Mouse (Mus musculus) c-Kit-positive CD71-positive TER-119-negative erythroid progenitor cells, embryonic 14.5 days (primary cell): Measurements from ENCODE around the gene Gm10972.
"Not testable (repeated sequence)": the region's sequence is repeated elsewhere in the genome, so short reads cannot be mapped to it uniquely, and the experiment has no call there.

Experiments used
- DNase-seq: peaks from one replicate; pipeline ENCODE4 v3.0.0-alpha.2; 2013; ENCODE audit warnings: low read depth

Gm10972 gene

DNA sequence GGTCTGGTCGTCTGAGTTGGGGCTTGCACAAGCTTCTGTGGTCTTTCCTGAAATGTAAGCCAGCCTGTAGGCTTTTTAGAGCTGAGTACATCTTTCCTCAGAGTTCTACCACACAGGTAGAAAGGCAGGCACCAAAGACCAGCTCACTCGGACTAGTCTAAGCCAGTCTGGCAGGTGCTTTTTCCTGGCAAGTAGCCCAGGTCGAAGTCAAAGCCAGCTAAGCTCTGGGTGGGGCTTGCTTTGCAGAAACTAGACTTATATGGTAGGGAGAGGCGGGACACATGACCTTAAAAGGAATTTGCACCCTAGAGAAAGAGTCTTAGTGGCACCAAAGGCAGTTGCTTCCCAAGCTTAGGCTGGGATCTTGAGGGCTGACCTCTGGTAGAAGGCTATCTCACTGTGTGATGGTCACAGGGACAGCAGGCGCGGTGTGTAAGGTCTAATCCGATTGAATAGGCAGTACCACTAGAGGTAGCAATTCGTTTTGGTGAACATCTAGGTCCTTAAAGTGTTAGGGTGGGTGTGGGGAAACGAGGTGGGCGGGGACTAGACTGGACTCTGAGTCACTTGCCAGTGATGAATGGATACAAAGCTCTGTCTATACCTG, 16.3 kb downstream of the Gm10972 start:
- peak; percentile 53 for DNase-seq

DNA sequence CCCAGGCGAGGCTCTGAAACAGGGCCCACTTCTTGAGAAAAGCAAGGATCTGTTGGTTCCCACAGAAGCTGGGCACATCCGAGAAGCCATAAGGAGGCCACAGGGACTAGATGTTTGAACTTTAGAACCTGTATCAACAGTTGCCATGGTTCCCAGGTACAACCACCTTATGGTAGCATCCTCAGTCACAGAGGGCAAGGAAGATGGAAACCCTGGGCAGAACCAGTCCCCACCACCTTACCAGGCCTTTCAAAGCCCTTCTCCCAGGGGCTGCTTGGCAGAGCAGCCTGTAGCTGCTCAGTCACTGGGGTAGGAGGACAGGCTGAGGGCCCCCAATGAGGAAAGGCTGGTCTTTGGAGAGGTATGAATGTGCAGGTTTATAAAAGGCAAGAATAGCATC, 17.9 kb downstream of the Gm10972 start:
- DNase-seq = not testable (repeated sequence)

DNA sequence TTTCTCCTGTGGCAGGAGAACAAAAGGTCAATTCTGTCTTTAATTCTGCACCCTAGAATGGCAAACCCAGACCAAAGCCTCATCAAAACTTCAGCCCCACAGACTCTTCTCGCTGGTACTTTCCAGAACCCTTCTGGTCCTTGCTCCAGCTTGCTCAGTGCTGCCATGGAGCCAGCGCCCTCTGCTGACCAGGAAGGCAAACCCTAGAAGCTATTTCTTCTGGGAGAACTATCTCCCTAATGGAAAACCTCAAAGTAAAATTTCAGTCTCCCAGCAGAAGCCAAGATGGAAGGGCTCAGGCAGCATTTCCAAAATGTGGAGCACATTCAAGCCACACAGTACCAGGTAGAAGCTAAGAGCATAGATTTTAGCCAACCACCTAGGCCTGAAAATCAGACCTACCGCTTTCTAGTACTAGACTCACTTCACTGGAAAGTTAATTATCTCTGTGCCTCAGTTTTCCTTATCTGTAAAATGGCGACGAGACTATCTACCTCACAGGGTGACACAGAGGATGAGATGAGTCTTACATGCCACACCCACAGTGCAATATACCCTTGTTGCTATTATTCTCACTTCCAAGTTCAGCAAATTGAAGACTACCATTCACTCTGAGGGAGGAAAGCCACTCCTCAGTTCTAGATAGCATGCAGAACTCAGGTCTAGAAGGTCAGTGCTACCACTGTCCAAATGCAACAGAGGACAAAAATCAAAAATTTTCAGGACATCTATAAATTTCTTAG, 22.3 kb downstream of the Gm10972 start:
- DNase-seq = peak; percentile 33

DNA sequence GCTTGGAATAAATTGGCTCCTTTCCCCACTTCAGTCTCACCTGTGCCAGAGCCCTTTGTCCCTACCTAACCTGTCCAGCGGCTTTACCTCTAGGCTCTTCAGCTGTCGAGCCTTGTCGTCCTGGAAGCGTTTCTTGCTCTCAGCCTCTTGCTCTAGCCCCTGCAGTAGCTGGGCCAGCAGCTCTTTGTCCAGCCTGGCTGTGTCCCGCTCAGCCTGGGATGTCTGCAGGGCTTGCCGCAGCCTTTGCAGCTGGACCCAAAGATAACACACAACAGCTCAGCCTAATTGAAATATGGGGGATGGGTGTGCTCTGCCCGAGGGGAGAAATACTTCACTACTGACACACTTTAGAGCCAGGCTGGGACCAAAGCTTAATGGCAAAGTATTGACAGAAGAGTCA, 23.0 kb downstream of the Gm10972 start:
- not testable (repeated sequence) for DNase-seq

DNA sequence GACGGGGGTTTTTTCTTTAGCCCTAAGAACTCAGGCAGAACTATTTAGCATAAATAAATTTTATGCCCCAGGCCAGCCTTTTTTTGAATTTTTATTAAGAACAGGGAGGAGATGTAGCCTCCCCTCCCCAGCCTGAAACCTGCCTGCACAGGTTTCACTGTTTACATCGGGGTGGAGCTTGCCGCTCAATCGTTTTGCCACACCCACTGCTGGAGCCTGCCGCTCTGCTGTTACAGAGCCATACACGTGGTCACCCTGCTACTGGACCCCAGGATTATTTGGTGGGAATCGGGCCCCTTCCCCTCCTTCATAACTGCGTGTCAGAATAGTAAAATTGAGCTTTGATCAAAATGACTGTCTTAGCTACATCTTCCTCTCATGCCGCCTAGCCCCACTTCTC, 32.2 kb downstream of the Gm10972 start:
- DNase-seq = not testable (repeated sequence)

DNA sequence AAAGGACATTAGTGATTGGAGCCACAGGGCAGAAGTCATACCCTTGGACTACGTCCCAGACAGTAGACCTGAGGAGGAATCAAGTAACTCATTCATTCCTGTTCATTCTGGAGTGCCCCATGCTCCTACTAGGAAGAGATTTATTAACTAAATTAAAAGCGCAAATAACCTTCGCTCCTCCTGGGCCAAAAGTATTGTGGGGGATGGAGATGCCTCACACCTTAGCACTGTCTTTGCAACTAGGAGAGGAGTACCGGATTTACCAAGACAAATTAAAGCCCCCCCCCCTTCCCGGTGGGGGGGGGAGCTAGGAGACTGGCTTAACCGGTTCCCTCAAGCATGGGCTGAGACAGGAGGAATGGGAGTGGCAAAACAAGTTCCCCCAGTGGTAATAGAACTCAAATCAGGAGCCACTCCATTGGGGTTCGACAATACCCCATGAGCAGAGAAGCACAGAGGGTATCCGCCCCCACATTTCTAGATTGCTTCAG, 36.5 kb downstream of the Gm10972 start:
- DNase-seq = no peak

DNA sequence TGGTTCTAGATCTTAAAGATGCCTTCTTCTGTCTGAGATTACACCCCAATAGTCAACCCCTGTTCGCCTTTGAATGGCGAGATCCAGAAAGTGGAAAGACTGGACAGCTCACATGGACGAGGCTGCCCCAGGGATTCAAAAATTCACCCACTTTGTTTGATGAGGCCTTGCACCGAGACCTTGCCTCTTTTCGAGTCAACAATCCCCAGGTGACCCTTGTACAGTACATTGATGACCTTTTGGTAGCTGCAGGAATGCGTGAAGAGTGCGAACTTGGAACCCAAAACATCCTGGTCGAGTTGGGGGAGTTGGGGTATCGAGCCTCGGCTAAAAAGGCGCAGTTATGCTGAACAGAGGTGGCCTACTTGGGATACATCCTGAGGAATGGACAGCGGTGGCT, 37.1 kb downstream of the Gm10972 start:
- DNase-seq = not testable (repeated sequence)

DNA sequence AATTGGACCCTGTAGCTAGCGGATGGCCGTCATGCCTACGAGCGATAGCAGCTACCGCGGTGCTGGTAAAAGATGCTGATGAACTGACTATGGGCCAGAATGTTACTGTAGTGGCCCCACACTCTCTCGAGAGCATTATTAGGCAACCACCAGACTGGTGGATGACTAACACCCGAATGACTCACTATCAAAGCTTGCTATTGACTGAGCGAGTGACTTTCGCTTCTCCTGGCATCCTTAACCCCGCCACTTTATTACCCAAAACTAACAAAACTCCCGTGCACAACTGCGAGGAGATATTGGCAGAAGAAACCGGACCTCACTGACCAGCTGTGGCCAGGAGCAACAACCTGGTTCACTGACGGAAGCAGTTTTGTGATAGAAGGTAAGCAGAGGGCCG, 37.9 kb downstream of the Gm10972 start:
- DNase-seq = no peak

DNA sequence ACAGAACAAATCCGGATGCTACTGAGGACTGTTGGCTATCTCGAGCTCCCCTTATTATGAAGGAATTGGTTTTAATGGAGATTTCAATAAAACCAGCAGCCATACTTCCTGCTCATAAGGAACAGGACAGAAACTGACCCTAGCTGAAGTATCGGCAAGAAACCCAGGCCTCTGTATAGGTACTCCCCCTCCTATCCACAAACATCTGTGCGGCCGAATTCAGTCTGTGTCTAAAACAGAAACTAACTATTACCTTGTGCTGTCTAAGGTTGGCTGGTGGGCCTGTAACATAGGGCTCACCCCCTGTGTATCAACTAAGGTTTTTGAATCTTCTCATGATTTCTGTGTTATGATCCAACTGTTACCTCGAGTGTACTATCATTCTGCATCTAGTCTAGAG, 40.7 kb downstream of the Gm10972 start:
- no peak for DNase-seq

DNA sequence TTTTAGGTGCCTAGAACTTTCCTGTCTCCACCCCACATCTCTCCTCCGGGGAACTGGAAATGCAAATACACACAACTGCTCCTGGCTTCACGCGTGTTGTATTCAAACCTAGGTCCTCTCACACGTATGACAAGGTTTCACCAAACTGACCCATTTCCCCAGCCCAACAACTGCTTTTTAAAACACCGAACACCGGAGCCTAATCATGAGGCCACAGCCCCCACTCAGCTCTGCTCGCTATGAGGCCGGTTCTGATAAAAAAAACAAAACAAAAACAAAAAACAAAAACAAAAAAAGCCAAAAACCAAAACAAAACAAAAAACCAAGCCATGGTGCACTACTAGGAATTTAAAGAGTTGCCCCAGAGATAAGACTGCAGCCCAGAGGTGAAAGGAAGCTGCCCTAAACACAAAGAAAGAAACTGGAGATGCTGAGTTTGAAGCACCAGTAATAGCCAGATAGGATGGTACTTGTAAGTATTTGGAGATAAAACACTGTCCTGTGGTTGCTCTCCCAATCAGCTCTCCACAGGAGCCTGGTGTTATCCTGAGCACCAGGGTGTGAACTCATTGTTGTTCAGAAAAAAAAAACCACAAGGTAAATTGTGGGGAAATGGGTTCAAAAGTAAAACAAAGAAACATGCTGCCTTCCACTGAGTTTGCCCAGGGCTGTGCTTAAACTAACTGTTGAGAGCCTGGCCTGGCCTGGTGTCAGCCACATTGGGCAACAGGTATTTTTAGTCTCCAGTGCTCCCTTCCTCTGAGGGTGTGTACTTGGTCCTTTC, 43.3 kb downstream of the Gm10972 start:
- peak; percentile 22 for DNase-seq

DNA sequence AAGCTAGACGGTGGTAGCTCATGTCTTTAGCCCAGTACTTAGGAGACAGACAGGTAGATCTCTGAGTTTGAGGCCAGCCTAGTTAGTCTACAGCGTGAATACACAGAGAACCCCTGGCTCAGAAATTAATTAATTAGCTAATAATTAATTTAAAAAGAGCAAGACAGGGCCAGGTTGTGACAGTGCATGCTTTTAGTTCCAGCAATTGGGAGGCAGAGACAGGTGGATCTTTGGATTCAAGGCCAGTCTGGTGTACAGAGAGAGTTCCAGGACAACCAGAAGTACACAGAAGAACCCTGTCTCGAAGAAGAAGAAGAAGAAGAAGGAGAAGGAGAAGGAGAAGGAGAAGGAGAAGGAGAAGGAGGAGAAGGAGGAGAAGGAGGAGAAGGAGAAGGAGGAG, 45.8 kb downstream of the Gm10972 start:
- DNase-seq = not testable (repeated sequence)

DNA sequence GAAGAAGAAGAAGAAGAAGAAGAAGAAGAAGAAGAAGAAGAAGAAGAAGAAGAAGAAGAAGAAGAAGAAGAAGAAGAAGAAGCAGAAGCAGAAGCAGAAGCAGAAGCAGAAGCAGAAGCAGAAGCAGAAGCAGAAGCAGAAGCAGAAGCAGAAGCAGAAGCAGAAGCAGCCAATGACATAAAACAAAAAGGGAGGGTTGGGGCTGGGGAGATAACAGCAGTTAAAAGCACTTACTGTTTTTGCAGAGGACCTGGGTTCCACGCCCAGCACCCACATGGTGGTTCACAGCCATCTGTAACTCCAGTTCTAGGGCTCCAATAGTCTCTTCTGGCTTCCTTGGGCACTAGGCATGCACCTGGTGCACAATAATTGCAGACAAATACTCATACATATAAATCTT, 46.3 kb downstream of the Gm10972 start:
- DNase-seq = not testable (repeated sequence)

DNA sequence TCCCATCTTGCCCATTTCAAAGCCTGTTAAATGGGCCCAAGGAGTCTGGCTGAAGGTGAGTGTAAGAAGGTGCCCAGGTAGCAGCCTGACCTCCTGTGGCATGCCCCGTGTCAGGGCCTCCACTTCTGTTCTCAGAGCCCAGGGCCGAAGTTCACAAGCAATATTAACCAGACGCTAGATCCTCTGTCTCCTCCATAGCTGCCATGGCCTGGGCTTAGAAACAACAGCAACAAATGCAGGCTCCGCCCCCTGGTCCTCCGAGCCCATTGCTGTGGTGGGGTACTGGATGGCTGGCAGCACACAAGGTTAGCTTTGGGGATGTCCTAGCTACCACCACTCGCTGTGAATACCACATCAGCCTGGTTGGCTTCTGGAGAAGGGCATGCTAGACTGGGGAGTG, 47.2 kb downstream of the Gm10972 start:
- not testable (repeated sequence) for DNase-seq

DNA sequence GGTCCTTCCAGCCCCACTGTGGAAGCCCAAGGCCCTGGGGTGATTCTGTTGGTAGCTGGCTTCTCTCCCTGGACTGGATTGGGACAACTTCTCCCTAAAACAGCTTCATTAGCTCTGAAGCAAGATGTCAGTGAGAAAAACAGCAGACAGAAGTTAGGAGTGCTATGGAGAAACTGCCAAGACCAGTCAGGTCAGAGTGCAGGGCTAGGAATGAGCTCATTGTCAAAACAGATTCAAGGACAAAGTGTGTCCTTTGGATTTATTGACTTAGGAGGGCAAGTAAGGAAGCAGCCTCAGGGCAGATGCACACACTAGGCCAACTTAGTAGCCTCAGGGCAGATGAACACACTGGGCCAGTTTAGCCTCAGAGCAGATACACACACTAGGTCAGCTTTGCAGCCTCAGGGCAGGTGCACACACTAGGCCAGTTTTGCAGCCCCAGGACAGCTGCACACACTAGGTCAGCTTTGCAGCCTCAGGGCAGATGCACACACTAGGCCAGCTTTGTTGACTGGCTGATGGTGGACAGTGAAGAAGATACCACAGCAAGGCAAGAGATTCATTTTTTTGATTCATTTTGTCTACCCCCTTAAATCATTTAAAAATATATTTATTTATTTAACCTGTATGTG, 47.8 kb downstream of the Gm10972 start:
- DNase-seq = no peak

DNA sequence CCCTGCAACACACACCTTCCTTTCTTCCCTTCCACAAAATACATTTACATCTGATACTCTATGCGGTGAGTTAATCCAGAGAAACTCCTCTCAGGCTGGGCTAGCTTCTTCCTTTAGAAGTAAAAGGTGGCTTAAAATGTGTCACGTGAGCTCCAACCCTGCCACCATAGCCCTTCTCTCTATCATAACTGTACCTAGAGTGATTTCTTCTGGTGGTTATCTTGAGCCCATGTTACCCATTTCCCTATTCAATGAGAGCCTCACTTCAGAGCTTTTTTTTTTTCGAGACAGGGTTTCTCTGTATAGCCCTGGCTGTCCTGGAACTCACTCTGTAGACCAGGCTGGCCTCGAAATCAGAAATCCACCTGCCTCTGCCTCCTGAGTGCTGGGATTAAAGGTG, 48.8 kb downstream of the Gm10972 start:
- DNase-seq = not testable (repeated sequence)
